Mouse (Mus musculus) gastrocnemius, postnatal 14 days (tissue): Measurements from ENCODE around the gene Rnf126. TPM values are rescaled to one million over a fixed set of nuclear protein-coding genes. Genes with fewer than 3 reads are reported as not detected.

Experiments used
- DNase-seq: peaks from one replicate; pipeline ENCODE4 v3.0.0; 2021; ENCODE audit warnings: mixed read lengths
- intact Hi-C: fragments of 180-260 bp; cut with DNase I; formaldehyde crosslinking; loops from one replicate; pipeline ENCODE4 v1.15.1; 2025; ENCODE audit warnings: low total_unique reads
- total RNA-seq, 2 experiments: library from RNA; stranded (reverse); gene quantifications; 2 replicates each; pipeline ENCODE4 v1.2.3; 2021

Gene Rnf126
- total RNA-seq, 2 experiments from 2014 or later, result 25.9 to 30.6 TPM

GRCm38 (mm10) chr10:79793738-79794490 lies 27.2 kb upstream of the Rnf126 start:
- DNase-seq, result no peak
- intact Hi-C loops, result no loop called here

GRCm38 (mm10) chr10:79793051-79793737 lies 26.4 kb upstream of the Rnf126 start, which contains the start of gene Palm:
Gene Palm (plus strand): TSS chr10:79793572.
- intact Hi-C loops, result no loop called here

GRCm38 (mm10) chr10:79792339-79793040 lies 25.7 kb upstream of the Rnf126 start:
- no peak for DNase-seq
- intact Hi-C loops, result no loop called here

More at GRCm38 (mm10) chr10:79793051-79793737, 26.4 kb upstream of the Rnf126 start, which contains the start of gene Palm:
- peak; percentile 76 for DNase-seq

GRCm38 (mm10) chr10:79790861-79791260 lies 24.1 kb upstream of the Rnf126 start, which contains the start of gene Prss57:
Gene Prss57 (minus strand): TSS chr10:79790961.
- no peak for DNase-seq
- intact Hi-C loops, result no loop called here

- intact Hi-C loops, result loop anchor here (2.0 to 5.0 kb wide), 2 partner anchors 21 to 97 kb away; no protein-coding TSS in a partner anchor
- DNase-seq, result no peak
Observed at GRCm38 (mm10) chr10:79789581-79789980, 22.8 kb upstream of the Rnf126 start.

GRCm38 (mm10) chr10:79788386-79789158 lies 21.8 kb upstream of the Rnf126 start:
- DNase-seq, result peak; percentile 61
- intact Hi-C loops, result loop anchor here (2.0 to 5.0 kb wide), 2 partner anchors 20 to 96 kb away; no protein-coding TSS in a partner anchor

- intact Hi-C loops, result no loop called here
- DNase-seq, result no peak
Observed at GRCm38 (mm10) chr10:79783920-79784800, 17.4 kb upstream of the Rnf126 start.

GRCm38 (mm10) chr10:79783050-79783449 lies 16.3 kb upstream of the Rnf126 start:
- intact Hi-C loops, result no loop called here

GRCm38 (mm10) chr10:79781956-79782355 lies 15.2 kb upstream of the Rnf126 start:
- intact Hi-C loops, result no loop called here
- no peak for DNase-seq

More at GRCm38 (mm10) chr10:79783050-79783449, 16.3 kb upstream of the Rnf126 start:
- DNase-seq, result no peak

GRCm38 (mm10) chr10:79781139-79781538 lies 14.4 kb upstream of the Rnf126 start:
- intact Hi-C loops, result no loop called here
- DNase-seq, result no peak

- intact Hi-C loops, result no loop called here
- DNase-seq, result no peak
Observed at GRCm38 (mm10) chr10:79780664-79781015, 13.9 kb upstream of the Rnf126 start.

- peak; percentile 91 for DNase-seq
- intact Hi-C loops, result no loop called here
Observed at GRCm38 (mm10) chr10:79779784-79780663, 13.3 kb upstream of the Rnf126 start.

GRCm38 (mm10) chr10:79779193-79779592 lies 12.4 kb upstream of the Rnf126 start:
- DNase-seq, result no peak
- intact Hi-C loops, result no loop called here

- DNase-seq, result no peak
- intact Hi-C loops, result no loop called here
Observed at GRCm38 (mm10) chr10:79778006-79778405, 11.3 kb upstream of the Rnf126 start.

- intact Hi-C loops, result no loop called here
- no peak for DNase-seq
Observed at GRCm38 (mm10) chr10:79777103-79777531, 10.4 kb upstream of the Rnf126 start, which contains the start of gene Fstl3. Gene Fstl3 (plus strand): TSS chr10:79777272.

- no peak for DNase-seq
- intact Hi-C loops, result no loop called here
Observed at GRCm38 (mm10) chr10:79774486-79775279, 7.9 kb upstream of the Rnf126 start.
